In genomic region chr5:101658984-101659290, GRCm38 (mm10) we compare ENCODE assay signal across 10 mouse cellular contexts. TPM values are rescaled to one million over a fixed set of nuclear protein-coding genes. Genes with fewer than 3 reads are reported as not detected.
A peak's percentile ranks its signal among the peaks of the same experiment; 100 is the strongest.
DNase-seq lines count a peak whose midpoint lies in the region; ATAC-seq lines count a peak whose summit lies in the region.
"Had no signal": no experiment of that assay in that cellular context is flagged by ENCODE, and none has a peak within 500 bp of the region (broad histone marks: within the 10 kb centered on the region; RNA-seq: fewer than 3 reads in every experiment).

No protein-coding gene starts in this region.

- H3K4me3 ChIP-seq in hindbrain, embryonic 14.5 days (replicated peaks; ENCODE audit: low read length) = peak overlapping the region; percentile 18
- peak overlapping the region; percentile 26 for H3K4me3 ChIP-seq in neural tube, embryonic 13.5 days

- peak overlapping the region; percentile 44 for H3K9ac ChIP-seq in hindbrain, embryonic 14.5 days
- H3K9ac ChIP-seq in neural tube, embryonic 13.5 days = peak overlapping the region; percentile 53

- no peaks in the 10 kb centered on the region for H3K36me3 ChIP-seq in hindbrain, embryonic 14.5 days (replicated peaks; ENCODE audit: control insufficient read depth, insufficient read depth)
- H3K36me3 ChIP-seq in neural tube, embryonic 13.5 days = no peaks in the 10 kb centered on the region

- H3K9me3 ChIP-seq in hindbrain, embryonic 14.5 days (ENCODE audit: control insufficient read depth, low read length) = no peaks in the 10 kb centered on the region
- H3K9me3 ChIP-seq in neural tube, embryonic 13.5 days = no peaks in the 10 kb centered on the region

- peak overlapping the region; percentile 29 for H3K27ac ChIP-seq in hindbrain, embryonic 14.5 days
- peak overlapping the region; percentile 38 for H3K27ac ChIP-seq in neural tube, embryonic 13.5 days (replicated peaks)

- ATAC-seq in hindbrain, embryonic 14.5 days (ENCODE audit: low FRiP score) = no peak
- ATAC-seq in neural tube, embryonic 13.5 days (ENCODE audit: low read depth) = no peak
- ATAC-seq: Patski had no signal

- peak overlapping the region; percentile 32 for H3K4me2 ChIP-seq in hindbrain, embryonic 14.5 days (replicated peaks)
- peak overlapping the region; percentile 50 for H3K4me2 ChIP-seq in neural tube, embryonic 13.5 days

- DNase-seq in embryo, embryonic 9.5 days (ENCODE audit: extremely low spot score) = peak; percentile 54
- no peak for DNase-seq in embryo, embryonic 11 days
- DNase-seq in kidney, postnatal 4 days = peak; percentile 34 to 48
- DNase-seq in kidney, postnatal 36 days = no peak
- DNase-seq in hindbrain, embryonic 14.5 days (ENCODE audit: low spot score) = no peak
- DNase-seq in urinary bladder, adult 2 months (ENCODE audit: low spot score) = no peak
- no peak for DNase-seq in c-Kit-positive CD71-positive TER-119-positive erythroid progenitor cells, embryonic 14.5 days (ENCODE audit: low spot score)
- DNase-seq: lung, postnatal 4 days had no signal

- under 1% methylated on average over 23 of the region's 23 CpGs for WGBS in hindbrain, embryonic 14.5 days
- WGBS in neural tube, embryonic 13.5 days = under 1% methylated on average over 23 of the region's 23 CpGs

- peaks cover 91% of the 10 kb centered on the region for H3K27me3 ChIP-seq in hindbrain, embryonic 14.5 days (ENCODE audit: control insufficient read depth, insufficient read depth, low read length)
- peaks cover 99% of the 10 kb centered on the region for H3K27me3 ChIP-seq in neural tube, embryonic 13.5 days

- H3K4me1 ChIP-seq in hindbrain, embryonic 14.5 days (replicated peaks; ENCODE audit: control insufficient read depth, insufficient read depth, low read length) = no peaks in the 10 kb centered on the region; the same call in 1 of the 2 replicates
- peaks cover 14% of the 10 kb centered on the region for H3K4me1 ChIP-seq in neural tube, embryonic 13.5 days (replicated peaks)

RNA-seq across cellular contexts. Expression of gene Nkx6-1, which starts 5.9 kb away (rescaled TPM):
- 8.0 and 8.9 TPM in 2 replicates for polyA plus RNA-seq in hindbrain, embryonic 14.5 days (2014; fragmentation: Nextera tagmentation; extraction: Ambion mirVana)
- polyA plus RNA-seq in neural tube, embryonic 13.5 days (2015; fragmentation: Nextera tagmentation; extraction: Ambion mirVana) = 7.6 and 7.7 TPM in 2 replicates
- 0.11 and 0.15 TPM in 2 replicates for polyA plus RNA-seq in urinary bladder, adult 2 months (2012; rRNA removed)
- polyA plus RNA-seq: Patski had no signal

Comparison
In these comparisons a context has a peak if more than half of its experiments do, and no peak if none do; other contexts are left out.
1. DNase-seq: peak in embryo, embryonic 9.5 days (single experiment) and kidney, postnatal 4 days (2 of 2); none in embryo, embryonic 11 days (single experiment), kidney, postnatal 36 days (0 of 2), hindbrain, embryonic 14.5 days (single experiment), urinary bladder, adult 2 months (single experiment) and c-Kit-positive CD71-positive TER-119-positive erythroid progenitor cells, embryonic 14.5 days (single experiment).